Mouse (Mus musculus) lung, embryonic 14.5 days (tissue): ENCODE results near the gene Rsu1. TPM values are rescaled to one million over a fixed set of nuclear protein-coding genes. Genes with fewer than 3 reads are reported as not detected.

Experiments
- ATAC-seq: fragments of 200-750 bp; cut with Nextera tagmentation; 2 replicates; pipeline ENCODE4 v1.8.0; 2017; ENCODE audit warnings: mild to moderate bottlenecking, moderate TSS enrichment, moderate library complexity; ENCODE audit not compliant: insufficient read depth
- DNase-seq: peaks from one replicate; pipeline ENCODE4 v3.0.0-alpha.2; 2015
- H3K27ac ChIP-seq: fragments of 300-500 bp; sonication (generic); 2 replicates; pipeline ENCODE4 v1.5.1; 2014; ENCODE audit warnings: low read depth, mild to moderate bottlenecking, moderate library complexity
- H3K27me3 ChIP-seq: fragments of 300-500 bp; sonication (generic); 2 replicates; pipeline ENCODE4 v1.6.1; 2014; ENCODE audit warnings: low read length, control low read depth; ENCODE audit not compliant: insufficient read depth
- H3K36me3 ChIP-seq: fragments of 300-500 bp; sonication (generic); 2 replicates; pipeline ENCODE4 v1.6.1; 2014; ENCODE audit warnings: control low read depth; ENCODE audit not compliant: insufficient read depth
- H3K4me1 ChIP-seq: fragments of 300-500 bp; sonication (generic); 2 replicates; pipeline ENCODE4 v1.6.1; 2014; ENCODE audit warnings: antibody characterized with exemption, control low read depth; ENCODE audit not compliant: insufficient read depth
- H3K4me2 ChIP-seq: fragments of 300-500 bp; sonication (generic); 2 replicates; pipeline ENCODE4 v1.6.1; 2014; ENCODE audit warnings: mild to moderate bottlenecking
- H3K4me3 ChIP-seq: fragments of 300-500 bp; sonication (generic); 2 replicates; pipeline ENCODE4 v1.5.1; 2014; ENCODE audit warnings: low read depth, low read length
- H3K9ac ChIP-seq: fragments of 300-500 bp; sonication (generic); 2 replicates; pipeline ENCODE4 v1.6.1; 2014
- H3K9me3 ChIP-seq: fragments of 300-500 bp; sonication (generic); 2 replicates; pipeline ENCODE4 v1.6.1; 2016; ENCODE audit warnings: low read depth, low read length, control low read depth
- CTCF ChIP-seq: IDR thresholded peaks from 2 replicates; pipeline ENCODE4 v1.5.1; 2016; ENCODE audit warnings: antibody characterized with exemption, low read depth
- WGBS: fragments of 180-500 bp; shearing (Covaris S2); extraction: QIAGEN DNeasy Blood & Tissue Kit; methylation state at CpG from one replicate; pipeline ENCODE4 v1.1.7; 2014; 5-methylcytosine and 5-hydroxymethylcytosine counted together
- polyA plus RNA-seq: library from polyadenylated mRNA; unstranded; fragments of >200 nt; fragmentation: Nextera tagmentation; extraction: Ambion mirVana; gene quantifications from 2 replicates; pipeline ENCODE4 v1.2.1, GENCODE M21; 2014

Rsu1 gene
- polyA plus RNA-seq, 1 experiment from 2014 or later, result 144 TPM

GRCm38 (mm10) chr2:13237140-13237901 is 33.9 kb downstream of the Rsu1 start:
- 32% methylated on average over 8 of the region's 8 CpGs for WGBS
- Histone ChIP-seq H3K36me3 (peaks cover 7% of the 10 kb centered on the region; the same call in 1 of the 2 replicates), H3K27me3 (no peaks in the 10 kb centered on the region), H3K9ac (no peak overlapping the region), H3K4me3 (no peak overlapping the region), H3K27ac (no peak overlapping the region), H3K9me3 (no peaks in the 10 kb centered on the region), H3K4me2 (no peak overlapping the region), H3K4me1 (peaks cover 3% of the 10 kb centered on the region; the same call in 1 of the 2 replicates)
- peak; percentile 81 for TF ChIP-seq CTCF
- peak; percentile 65; the same call in 1 of the 2 replicates for ATAC-seq
- DNase-seq, result peak; percentile 87

- no peak for ATAC-seq
- Histone ChIP-seq H3K27ac (no peak overlapping the region), H3K9me3 (no peaks in the 10 kb centered on the region), H3K9ac (no peak overlapping the region), H3K27me3 (no peaks in the 10 kb centered on the region), H3K4me3 (no peak overlapping the region), H3K4me1 (peaks cover 3% of the 10 kb centered on the region; the same call in 1 of the 2 replicates), H3K36me3 (peaks cover 7% of the 10 kb centered on the region; the same call in 1 of the 2 replicates), H3K4me2 (no peak overlapping the region)
- DNase-seq, result no peak
- no peak for TF ChIP-seq CTCF
- 53% methylated on average over 5 of the region's 5 CpGs for WGBS
These were observed 35.5 kb downstream of the Rsu1 start for GRCm38 (mm10) chr2:13235696-13236095.

GRCm38 (mm10) chr2:13234796-13235195 is 36.4 kb downstream of the Rsu1 start:
- Histone ChIP-seq H3K4me3 (no peak overlapping the region), H3K9ac (no peak overlapping the region), H3K27ac (no peak overlapping the region), H3K4me1 (peaks cover 3% of the 10 kb centered on the region; the same call in 1 of the 2 replicates), H3K36me3 (peaks cover 7% of the 10 kb centered on the region; the same call in 1 of the 2 replicates), H3K9me3 (no peaks in the 10 kb centered on the region), H3K27me3 (no peaks in the 10 kb centered on the region), H3K4me2 (no peak overlapping the region)
- WGBS, result 81% methylated on average over 10 of the region's 10 CpGs
- ATAC-seq (no peak), DNase-seq (no peak)
- no peak for TF ChIP-seq CTCF

GRCm38 (mm10) chr2:13233902-13234301 is 37.3 kb downstream of the Rsu1 start:
- Histone ChIP-seq H3K4me2 (no peak overlapping the region), H3K9me3 (no peaks in the 10 kb centered on the region), H3K4me1 (peaks cover 3% of the 10 kb centered on the region; the same call in 1 of the 2 replicates), H3K9ac (no peak overlapping the region), H3K36me3 (peaks cover 3% of the 10 kb centered on the region; the same call in 1 of the 2 replicates), H3K4me3 (no peak overlapping the region), H3K27ac (no peak overlapping the region), H3K27me3 (no peaks in the 10 kb centered on the region)
- DNase-seq, result no peak
- TF ChIP-seq CTCF, result no peak
- WGBS, result 28% methylated on average over 7 of the region's 7 CpGs
- no peak for ATAC-seq

GRCm38 (mm10) chr2:13233254-13233835 is 37.9 kb downstream of the Rsu1 start:
- H3K4me1 ChIP-seq, result peaks cover 3% of the 10 kb centered on the region; the same call in 1 of the 2 replicates
- DNase-seq, result no peak
- 66% methylated on average over 12 of the region's 12 CpGs for WGBS
- no peaks in the 10 kb centered on the region for H3K36me3 ChIP-seq
- H3K27me3 ChIP-seq, result no peaks in the 10 kb centered on the region
- no peak overlapping the region for H3K27ac ChIP-seq
- no peaks in the 10 kb centered on the region for H3K9me3 ChIP-seq
- no peak for TF ChIP-seq CTCF
- no peak for ATAC-seq
- H3K4me3 ChIP-seq, result no peak overlapping the region
- H3K9ac ChIP-seq, result no peak overlapping the region
- no peak overlapping the region for H3K4me2 ChIP-seq

- no peak overlapping the region for H3K9ac ChIP-seq
- 79% methylated on average over 6 of the region's 6 CpGs for WGBS
- no peaks in the 10 kb centered on the region for H3K27me3 ChIP-seq
- H3K4me2 ChIP-seq, result no peak overlapping the region
- no peaks in the 10 kb centered on the region for H3K9me3 ChIP-seq
- ATAC-seq (no peak), DNase-seq (no peak)
- H3K4me1 ChIP-seq, result peaks cover 3% of the 10 kb centered on the region; the same call in 1 of the 2 replicates
- H3K27ac ChIP-seq, result no peak overlapping the region
- no peaks in the 10 kb centered on the region for H3K36me3 ChIP-seq
- H3K4me3 ChIP-seq, result no peak overlapping the region
- no peak for TF ChIP-seq CTCF
These were observed 38.9 kb downstream of the Rsu1 start for GRCm38 (mm10) chr2:13232305-13232704.

- Histone ChIP-seq H3K4me2 (no peak overlapping the region), H3K9ac (no peak overlapping the region), H3K27me3 (no peaks in the 10 kb centered on the region), H3K4me1 (peaks cover 3% of the 10 kb centered on the region; the same call in 1 of the 2 replicates), H3K4me3 (no peak overlapping the region), H3K9me3 (no peaks in the 10 kb centered on the region), H3K36me3 (no peaks in the 10 kb centered on the region), H3K27ac (no peak overlapping the region)
- 91% methylated on average over 3 of the region's 3 CpGs for WGBS
- no peak for TF ChIP-seq CTCF
- DNase-seq (no peak), ATAC-seq (no peak)
These were observed 41.5 kb downstream of the Rsu1 start for GRCm38 (mm10) chr2:13229686-13230085.
